Mouse (Mus musculus) hindbrain, postnatal 0 days (tissue): ENCODE measurements around the gene Kctd4. TPM values are rescaled to one million over a fixed set of nuclear protein-coding genes. Genes with fewer than 3 reads are reported as not detected.

Experiments
- ATAC-seq: fragments of 200-750 bp; cut with Nextera tagmentation; 2 replicates; pipeline ENCODE4 v1.8.0; 2017; ENCODE audit warnings: mild to moderate bottlenecking, moderate TSS enrichment, moderate library complexity
- DNase-seq: peaks from one replicate; pipeline ENCODE4 v3.0.0-alpha.2; 2015; ENCODE audit warnings: low spot score
- H3K27ac ChIP-seq: fragments of 300-500 bp; sonication (generic); 2 replicates; pipeline ENCODE4 v1.5.1; 2014; ENCODE audit warnings: mild to moderate bottlenecking
- H3K27me3 ChIP-seq: fragments of 300-500 bp; sonication (generic); 2 replicates; pipeline ENCODE4 v1.6.1; 2014; ENCODE audit warnings: low read length, mixed read lengths; ENCODE audit not compliant: insufficient read depth
- H3K36me3 ChIP-seq: fragments of 300-500 bp; sonication (generic); 2 replicates; pipeline ENCODE4 v1.6.1; 2014; ENCODE audit warnings: low read length, mixed read lengths; ENCODE audit not compliant: insufficient read depth
- H3K4me1 ChIP-seq: fragments of 300-500 bp; sonication (generic); 2 replicates; pipeline ENCODE4 v1.6.1; 2014; ENCODE audit warnings: antibody characterized with exemption, low read length, mixed read lengths; ENCODE audit not compliant: insufficient read depth
- H3K4me2 ChIP-seq: fragments of 300-500 bp; sonication (generic); 2 replicates; pipeline ENCODE4 v1.6.1; 2014; ENCODE audit warnings: low read depth, mild to moderate bottlenecking, low read length, moderate library complexity, mixed read lengths
- H3K4me3 ChIP-seq: fragments of 300-500 bp; sonication (generic); 2 replicates; pipeline ENCODE4 v1.5.1; 2014; ENCODE audit warnings: low read length
- H3K9ac ChIP-seq: fragments of 300-500 bp; sonication (generic); replicated peaks from 2 replicates; pipeline ENCODE4 v1.6.1; 2014; ENCODE audit warnings: mild to moderate bottlenecking, low read length, moderate library complexity, mixed read lengths
- H3K9me3 ChIP-seq: fragments of 300-500 bp; sonication (generic); 2 replicates; pipeline ENCODE4 v1.6.1; 2016; ENCODE audit warnings: low read length, mixed read lengths
- CTCF ChIP-seq: IDR thresholded peaks from 2 replicates; pipeline ENCODE4 v1.5.1; 2016; ENCODE audit warnings: antibody characterized with exemption, control low read depth, low read depth
- WGBS: fragments of 180-500 bp; shearing (Covaris S2); extraction: QIAGEN DNeasy Blood & Tissue Kit; methylation state at CpG from one replicate; pipeline ENCODE4 v1.1.7; 2014; 5-methylcytosine and 5-hydroxymethylcytosine counted together
- polyA plus RNA-seq: library from polyadenylated mRNA; unstranded; fragments of >200 nt; fragmentation: Nextera tagmentation; extraction: Ambion mirVana; gene quantifications from 2 replicates; pipeline ENCODE4 v1.2.1, GENCODE M21; 2015
- total RNA-seq: library from RNA; depleted of rRNA; stranded (reverse); fragments of >200 nt; gene quantifications from 2 replicates; pipeline ENCODE4 v1.2.3, GENCODE M21; 2014; rRNA removed

The Kctd4 gene
- total and polyA plus RNA-seq, 2 experiments from 2014 or later, result 5.0 to 6.0 TPM

DNA sequence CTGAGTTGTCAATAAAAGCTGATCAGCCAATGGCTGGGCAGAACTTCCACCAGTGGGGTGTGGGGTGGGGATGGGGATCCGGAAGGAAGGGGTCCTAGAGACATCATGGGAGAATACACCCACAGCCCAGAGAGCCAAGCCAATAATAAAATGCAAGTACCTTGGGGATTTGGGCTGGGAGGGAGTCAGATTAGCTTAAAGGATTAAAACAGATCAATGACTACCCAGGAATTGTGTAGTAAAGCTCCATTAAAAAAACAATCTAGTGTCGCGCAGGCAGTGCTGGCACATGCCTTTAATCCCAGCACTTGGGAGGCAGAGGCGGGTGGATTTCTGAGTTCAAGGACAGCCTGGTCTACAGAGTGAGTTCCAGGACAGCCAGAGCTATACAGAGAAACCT, 50.2 kb downstream of the Kctd4 start:
- H3K36me3 ChIP-seq, result no peaks in the 10 kb centered on the region
- H3K9ac ChIP-seq, result no peak overlapping the region
- 87% methylated on average over 4 of the region's 4 CpGs for WGBS
- no peak overlapping the region for H3K4me2 ChIP-seq
- no peak for TF ChIP-seq CTCF
- DNase-seq (no peak), ATAC-seq (no peak)
- no peaks in the 10 kb centered on the region for H3K9me3 ChIP-seq
- no peak overlapping the region for H3K27ac ChIP-seq
- no peak overlapping the region for H3K4me3 ChIP-seq
- no peaks in the 10 kb centered on the region for H3K27me3 ChIP-seq
- peaks cover 10% of the 10 kb centered on the region; the same call in 1 of the 2 replicates for H3K4me1 ChIP-seq

DNA sequence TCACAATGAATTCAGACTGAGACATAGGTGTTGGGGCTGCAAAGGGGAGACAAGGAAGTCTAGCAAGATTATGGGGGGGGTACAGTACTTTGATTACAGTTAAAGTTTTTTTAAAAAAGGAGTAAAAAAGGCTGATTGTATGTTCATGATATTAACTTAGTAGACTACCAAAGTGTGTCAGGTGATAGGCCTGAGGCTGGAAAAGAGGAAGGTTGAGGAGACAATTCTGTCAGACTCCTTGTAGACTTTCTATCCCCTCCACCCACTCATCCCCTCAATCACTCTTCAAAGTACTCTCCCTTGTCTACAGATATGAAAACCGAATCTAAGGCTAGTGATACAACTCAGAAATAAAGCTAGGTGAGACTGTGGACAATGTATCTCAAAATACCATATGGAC, 53.4 kb downstream of the Kctd4 start:
- TF ChIP-seq CTCF, result no peak
- ATAC-seq (no peak), DNase-seq (no peak)
- H3K4me3 ChIP-seq, result no peak overlapping the region
- H3K9me3 ChIP-seq, result no peaks in the 10 kb centered on the region
- H3K9ac ChIP-seq, result no peak overlapping the region
- no peak overlapping the region for H3K4me2 ChIP-seq
- no peaks in the 10 kb centered on the region for H3K27me3 ChIP-seq
- no peaks in the 10 kb centered on the region for H3K36me3 ChIP-seq
- no peak overlapping the region for H3K27ac ChIP-seq
- WGBS, result 97% methylated on average over 1 of the region's 1 CpGs
- peaks cover 17% of the 10 kb centered on the region; the same call in 1 of the 2 replicates for H3K4me1 ChIP-seq

DNA sequence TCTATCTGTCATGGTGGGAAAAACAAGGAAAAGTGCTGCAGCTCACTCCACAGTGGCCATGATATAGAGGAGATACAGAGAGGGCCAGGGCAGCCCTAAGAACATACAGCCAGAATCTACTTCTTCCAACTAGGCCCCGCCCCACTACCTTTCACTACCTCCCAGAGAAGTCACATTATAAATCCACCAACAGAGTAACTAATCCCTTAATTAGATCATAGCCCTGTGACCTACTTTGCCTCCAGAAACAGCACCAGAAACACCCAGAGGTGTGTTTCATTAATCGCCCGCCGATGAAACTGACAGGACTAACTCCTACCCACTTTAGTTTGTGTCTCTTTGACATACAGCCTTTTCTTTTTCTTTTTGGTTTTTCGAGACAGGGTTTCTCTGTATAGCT, 54.4 kb downstream of the Kctd4 start:
- Histone ChIP-seq H3K9me3 (no peaks in the 10 kb centered on the region), H3K9ac (0 out of 2 replicates have a peak overlapping the region, but pooled peaks have one; percentile 1), H3K27ac (no peak overlapping the region), H3K4me2 (peak overlapping the region; percentile 62), H3K36me3 (no peaks in the 10 kb centered on the region), H3K4me1 (peaks cover 17% of the 10 kb centered on the region; the same call in 1 of the 2 replicates), H3K27me3 (no peaks in the 10 kb centered on the region), H3K4me3 (peak overlapping the region; percentile 88; the same call in 1 of the 2 replicates)
- ATAC-seq (no peak), DNase-seq (no peak)
- 74% methylated on average over 5 of the region's 5 CpGs for WGBS
- no peak for TF ChIP-seq CTCF

DNA sequence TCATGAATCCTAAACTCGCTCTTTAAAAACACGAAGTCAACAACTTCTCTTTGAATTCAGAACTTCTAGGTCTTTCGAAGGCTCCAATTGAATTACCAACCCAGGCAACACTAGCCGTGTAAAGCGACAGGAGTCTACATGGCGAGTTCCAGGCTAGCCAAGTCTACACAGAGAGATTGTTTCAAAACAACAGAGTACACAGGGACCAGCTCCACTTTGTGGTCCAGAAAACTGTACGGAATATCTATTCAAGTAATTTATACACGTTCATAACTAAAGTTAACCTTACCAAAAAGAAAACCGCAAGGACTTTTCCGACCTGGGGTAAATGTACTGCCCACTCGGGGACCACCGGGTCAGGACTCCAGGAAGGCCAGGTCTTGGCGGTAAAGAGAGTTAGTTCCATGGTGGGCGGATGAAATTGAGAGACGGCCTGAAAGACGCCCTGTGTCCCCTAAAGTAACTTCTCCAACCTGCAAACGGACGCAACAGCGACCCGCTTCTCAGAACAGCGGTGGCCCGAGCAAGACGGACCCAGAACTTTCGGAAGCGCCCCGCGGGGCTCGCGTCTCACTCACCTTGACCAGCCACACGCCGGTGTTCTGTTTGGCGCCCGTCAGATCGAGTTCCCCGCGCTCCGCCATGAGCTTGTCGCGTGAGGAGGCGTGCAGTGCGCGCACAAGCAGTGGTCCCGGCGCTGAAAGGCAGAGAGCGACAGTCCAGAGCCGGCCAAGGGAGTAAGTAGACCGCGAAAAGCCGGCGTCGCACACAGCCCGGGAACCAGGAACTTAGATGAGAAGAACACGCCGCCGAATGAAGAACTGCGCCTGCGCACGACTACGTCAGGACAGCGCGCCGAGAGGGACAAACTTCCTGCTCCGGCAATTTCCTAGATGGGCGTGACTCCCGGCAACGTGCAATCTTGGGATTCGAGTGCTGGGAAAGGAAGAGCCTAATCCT, 55.6 kb downstream of the Kctd4 start, which contains the start of gene Gtf2f2:
Gene Gtf2f2, minus strand, starts transcription at position 764 of the 960 bp plus-strand sequence.
- H3K4me1 ChIP-seq, result peaks cover 17% of the 10 kb centered on the region; the same call in 1 of the 2 replicates
- H3K4me3 ChIP-seq, result peak within 1 kb of the TSS; percentile 88
- H3K27me3 ChIP-seq, result no peaks in the 10 kb centered on the region
- peak within 1 kb of the TSS; percentile 78 for H3K27ac ChIP-seq
- TF ChIP-seq CTCF, result no peak
- no peaks in the 10 kb centered on the region for H3K9me3 ChIP-seq
- H3K9ac ChIP-seq, result peak within 1 kb of the TSS; percentile 71
- H3K4me2 ChIP-seq, result peak within 1 kb of the TSS; percentile 62
- ATAC-seq, result peak; percentile 93
- DNase-seq, result peak; percentile 97
- 1% methylated on average over 67 of the region's 67 CpGs for WGBS
- H3K36me3 ChIP-seq, result no peaks in the 10 kb centered on the region

GRCm38 (mm10) chr14:76011062-76011457, 56.3 kb downstream of the Kctd4 start:
- DNase-seq (no peak), ATAC-seq (peak; percentile 42)
- H3K36me3 ChIP-seq, result no peaks in the 10 kb centered on the region
- no peaks in the 10 kb centered on the region for H3K9me3 ChIP-seq
- 20% methylated on average over 7 of the region's 7 CpGs for WGBS
- H3K4me1 ChIP-seq, result peaks cover 17% of the 10 kb centered on the region; the same call in 1 of the 2 replicates
- TF ChIP-seq CTCF, result no peak
- H3K4me3 ChIP-seq, result peak overlapping the region; percentile 88
- H3K4me2 ChIP-seq, result peak overlapping the region; percentile 62
- H3K27me3 ChIP-seq, result no peaks in the 10 kb centered on the region
- H3K27ac ChIP-seq, result no peak overlapping the region
- H3K9ac ChIP-seq, result peak overlapping the region; percentile 71; the same call in 1 of the 2 replicates

DNA sequence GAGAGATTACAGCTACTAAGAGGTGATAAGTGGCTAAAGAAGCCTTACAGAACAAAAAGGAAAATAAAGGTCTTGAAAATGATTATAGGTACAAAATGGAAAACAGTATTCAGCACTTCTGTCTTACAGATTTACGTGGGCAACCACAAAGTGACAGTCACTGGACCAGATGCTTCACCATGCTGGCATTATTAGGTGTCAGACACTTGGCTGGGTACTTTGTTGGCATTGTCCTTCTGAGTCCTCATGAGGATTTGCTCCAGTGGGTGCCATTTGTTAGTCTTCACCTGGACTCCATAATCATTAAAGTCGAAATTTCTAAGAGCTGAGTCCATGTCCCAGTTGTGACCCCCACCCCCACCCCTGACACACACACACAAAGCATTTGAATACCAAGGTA, 59.5 kb downstream of the Kctd4 start:
- TF ChIP-seq CTCF, result no peak
- Histone ChIP-seq H3K4me1 (peaks cover 11% of the 10 kb centered on the region; the same call in 1 of the 2 replicates), H3K36me3 (no peaks in the 10 kb centered on the region), H3K27ac (no peak overlapping the region), H3K9me3 (no peaks in the 10 kb centered on the region), H3K4me2 (no peak overlapping the region), H3K27me3 (no peaks in the 10 kb centered on the region), H3K9ac (no peak overlapping the region), H3K4me3 (no peak overlapping the region)
- WGBS, result 35% methylated on average over 2 of the region's 2 CpGs
- ATAC-seq (no peak), DNase-seq (no peak)

Other genes with a start within 250 kb of the Kctd4 start
- 21.2 and 21.6 TPM in 2 replicates for gene Cog3, start 200.5 kb upstream of the Kctd4 start, total RNA-seq
- gene Cog3, start 200.5 kb upstream of the Kctd4 start, polyA plus RNA-seq, result 11.1 and 12.0 TPM in 2 replicates
- 17.4 and 27.2 TPM in 2 replicates for gene Slc25a30, start 168.0 kb upstream of the Kctd4 start, total RNA-seq
- gene Slc25a30, start 168.0 kb upstream of the Kctd4 start, polyA plus RNA-seq, result 4.8 and 6.0 TPM in 2 replicates
- 377 and 433 TPM in 2 replicates for gene Tpt1, start 109.9 kb upstream of the Kctd4 start, total RNA-seq
- gene Tpt1, start 109.9 kb upstream of the Kctd4 start, polyA plus RNA-seq, result 731 and 750 TPM in 2 replicates
- gene Gtf2f2, start 55.9 kb downstream of the Kctd4 start, total RNA-seq, result 14.8 and 18.5 TPM in 2 replicates
- gene Gtf2f2, start 55.9 kb downstream of the Kctd4 start, polyA plus RNA-seq, result 40.9 and 41.3 TPM in 2 replicates
- gene Gpalpp1, start 155.8 kb downstream of the Kctd4 start, total RNA-seq, result 11.1 and 14.2 TPM in 2 replicates
- 7.1 and 8.1 TPM in 2 replicates for gene Gpalpp1, start 155.8 kb downstream of the Kctd4 start, polyA plus RNA-seq
- gene Nufip1, start 155.9 kb downstream of the Kctd4 start, total RNA-seq, result 11.3 and 12.0 TPM in 2 replicates
- 12.5 and 13.5 TPM in 2 replicates for gene Nufip1, start 155.9 kb downstream of the Kctd4 start, polyA plus RNA-seq